Mouse (Mus musculus) heart, adult 11 months (tissue): ENCODE data around the gene Amhr2.

Source experiments
- DNase-seq: peaks from one replicate; pipeline ENCODE4 v3.0.0; 2022

Amhr2 gene

DNA sequence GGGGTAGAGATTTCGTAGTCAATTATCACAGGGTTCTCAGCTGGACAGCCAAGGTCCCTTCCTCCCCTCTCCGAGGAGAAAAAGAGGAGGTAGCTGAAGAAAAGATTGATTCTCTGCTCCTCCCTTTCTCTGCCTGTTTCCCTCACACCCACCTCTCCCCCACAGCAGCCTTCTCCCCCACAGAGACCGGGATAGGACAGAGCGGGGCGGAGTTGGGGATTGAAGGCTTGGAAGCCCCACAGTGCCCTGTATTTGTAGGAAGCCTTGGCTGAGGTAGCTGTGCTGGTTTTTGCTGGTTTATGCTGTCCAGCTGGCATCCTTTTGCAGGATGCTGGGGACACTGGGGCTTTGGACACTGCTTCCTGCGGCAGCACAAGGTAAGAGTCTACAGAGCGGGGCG lies at the start of gene Amhr2:
TSS of gene Amhr2 (plus strand) at position 222 of the 400 bp plus-strand sequence.
- DNase-seq = no peak

DNA sequence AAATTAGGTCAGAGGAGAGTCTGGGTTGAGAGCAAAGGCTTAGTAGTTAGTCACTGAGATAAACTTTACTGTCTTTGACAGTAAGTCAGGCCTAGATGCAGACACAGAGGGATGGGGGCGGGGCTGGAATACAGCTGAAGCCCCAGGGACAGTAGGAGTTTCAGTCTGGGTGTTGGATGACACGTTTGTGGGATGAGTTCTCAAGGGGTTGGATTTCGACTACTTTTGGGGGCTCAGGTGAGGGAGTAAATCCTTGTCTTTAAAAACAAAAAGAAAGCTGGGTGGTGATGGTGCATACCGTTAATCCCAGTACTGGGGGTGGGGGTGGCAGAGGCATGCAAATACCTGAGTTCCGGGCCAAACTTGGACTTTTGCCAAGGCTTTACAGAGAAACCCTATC lies 46.5 kb upstream of the Amhr2 start:
- peak; percentile 94 for DNase-seq

DNA sequence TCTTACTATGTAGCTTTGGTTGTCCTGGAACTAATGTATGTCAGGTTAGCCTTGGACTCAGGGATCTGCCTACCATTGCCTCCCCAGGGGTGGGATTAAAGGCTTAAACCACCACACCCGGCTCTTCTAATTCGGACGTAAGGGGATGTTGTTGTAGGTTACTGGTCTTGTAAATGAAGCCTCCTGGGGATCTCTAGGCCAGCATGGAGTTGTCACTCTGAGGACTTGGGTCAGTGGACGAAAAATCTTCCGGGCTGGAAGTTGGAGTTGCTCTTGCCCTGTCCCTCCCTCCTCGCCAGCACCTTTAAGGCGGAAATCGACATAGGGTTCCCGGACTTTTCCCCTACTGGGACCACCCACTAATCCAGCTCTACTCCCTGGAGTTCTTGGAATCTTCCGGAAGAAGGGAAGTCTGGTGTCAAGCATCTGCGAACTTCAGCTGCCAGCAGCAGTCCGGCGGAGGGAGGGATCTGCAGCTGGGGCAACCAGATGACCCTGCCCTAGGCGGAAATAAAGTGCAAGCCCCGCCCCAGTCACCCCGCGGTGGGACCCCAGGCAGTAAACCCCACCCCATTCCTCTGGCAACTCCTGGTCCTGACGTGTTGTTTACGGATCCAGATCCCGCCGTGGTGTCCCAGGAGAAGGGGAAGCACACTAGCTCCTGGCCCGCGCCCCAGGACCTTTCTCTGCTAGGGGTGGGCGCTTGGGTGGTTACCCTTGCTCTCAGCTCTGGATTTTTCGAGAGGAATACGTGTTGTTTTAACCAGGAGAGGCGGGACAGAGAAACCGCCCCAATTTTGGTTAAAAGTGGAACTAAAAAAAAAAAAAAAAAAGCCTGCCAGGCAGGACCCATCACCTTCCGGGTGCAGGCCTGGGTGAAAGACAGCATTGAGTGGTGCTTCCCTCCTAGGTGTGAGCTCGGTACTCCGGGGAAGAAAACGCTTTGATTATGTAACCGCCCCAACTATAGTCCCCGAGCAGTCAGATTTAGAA lies 45.6 kb upstream of the Amhr2 start:
- DNase-seq = peak; percentile 100

DNA sequence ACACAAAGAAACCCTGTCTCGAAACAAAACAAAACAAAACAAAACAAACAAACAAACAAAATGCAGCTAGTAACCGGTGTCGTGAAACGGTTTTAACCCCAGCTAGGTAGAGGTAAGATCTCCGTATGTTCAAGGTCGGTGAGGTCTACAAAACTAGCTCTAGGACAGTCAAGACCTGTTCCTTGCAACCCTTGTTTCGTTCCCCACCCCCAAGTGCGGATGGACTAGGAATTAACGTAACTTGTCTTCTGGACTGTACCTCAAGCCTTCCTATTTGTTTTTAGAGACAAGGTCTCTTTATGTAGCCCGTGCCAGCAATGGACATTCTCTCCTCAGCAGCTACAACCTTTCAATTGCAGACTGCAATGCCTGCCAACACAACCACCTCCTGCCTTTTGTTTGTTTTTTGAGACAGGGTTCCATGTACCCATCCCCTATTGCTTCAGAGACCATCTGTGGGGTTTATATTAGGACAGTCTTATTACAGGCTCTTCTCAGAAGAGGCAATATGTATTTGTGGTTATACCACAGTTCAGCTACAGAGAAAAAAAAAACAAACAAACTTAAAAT lies 44.6 kb upstream of the Amhr2 start:
- peak; percentile 88 for DNase-seq

DNA sequence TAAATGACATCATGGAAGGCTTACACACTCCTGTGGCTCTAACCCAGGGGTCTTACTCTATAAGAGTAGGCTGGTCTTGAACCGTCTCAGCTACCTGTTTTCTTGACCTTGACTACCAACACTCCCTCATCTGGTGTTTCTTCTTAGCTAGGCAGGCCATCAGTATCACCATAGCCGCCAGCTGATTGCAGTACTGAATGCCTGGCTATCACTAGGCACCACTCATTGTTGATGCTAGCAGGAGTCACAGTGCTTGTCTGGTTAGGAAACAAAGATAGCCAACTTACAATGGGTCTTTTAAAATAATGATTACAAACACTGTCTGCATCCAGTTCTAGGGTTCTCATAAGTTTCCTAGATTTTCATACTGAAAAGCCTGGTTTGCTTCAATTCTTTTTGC lies 43.9 kb upstream of the Amhr2 start:
- DNase-seq = no peak

DNA sequence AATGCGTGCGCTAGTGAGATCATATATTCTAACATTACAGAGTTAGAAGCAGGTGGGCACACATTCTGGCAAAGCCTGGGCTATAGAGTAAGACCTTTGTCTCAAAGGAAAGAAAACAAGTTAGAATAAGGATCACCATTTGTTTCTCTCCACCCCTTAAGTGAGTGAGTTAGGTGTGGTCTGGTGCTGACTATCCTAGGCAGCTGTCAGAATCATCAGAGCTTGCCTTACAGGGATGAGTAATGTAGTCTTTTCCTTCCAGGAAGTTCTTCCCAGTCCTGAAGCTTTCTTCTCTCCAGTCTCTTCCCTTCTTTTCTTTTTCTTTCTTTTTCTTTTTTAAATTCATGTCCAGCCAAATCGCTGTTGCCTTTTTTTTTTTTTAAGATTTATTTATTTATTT lies 43.0 kb upstream of the Amhr2 start:
- DNase-seq = no peak

DNA sequence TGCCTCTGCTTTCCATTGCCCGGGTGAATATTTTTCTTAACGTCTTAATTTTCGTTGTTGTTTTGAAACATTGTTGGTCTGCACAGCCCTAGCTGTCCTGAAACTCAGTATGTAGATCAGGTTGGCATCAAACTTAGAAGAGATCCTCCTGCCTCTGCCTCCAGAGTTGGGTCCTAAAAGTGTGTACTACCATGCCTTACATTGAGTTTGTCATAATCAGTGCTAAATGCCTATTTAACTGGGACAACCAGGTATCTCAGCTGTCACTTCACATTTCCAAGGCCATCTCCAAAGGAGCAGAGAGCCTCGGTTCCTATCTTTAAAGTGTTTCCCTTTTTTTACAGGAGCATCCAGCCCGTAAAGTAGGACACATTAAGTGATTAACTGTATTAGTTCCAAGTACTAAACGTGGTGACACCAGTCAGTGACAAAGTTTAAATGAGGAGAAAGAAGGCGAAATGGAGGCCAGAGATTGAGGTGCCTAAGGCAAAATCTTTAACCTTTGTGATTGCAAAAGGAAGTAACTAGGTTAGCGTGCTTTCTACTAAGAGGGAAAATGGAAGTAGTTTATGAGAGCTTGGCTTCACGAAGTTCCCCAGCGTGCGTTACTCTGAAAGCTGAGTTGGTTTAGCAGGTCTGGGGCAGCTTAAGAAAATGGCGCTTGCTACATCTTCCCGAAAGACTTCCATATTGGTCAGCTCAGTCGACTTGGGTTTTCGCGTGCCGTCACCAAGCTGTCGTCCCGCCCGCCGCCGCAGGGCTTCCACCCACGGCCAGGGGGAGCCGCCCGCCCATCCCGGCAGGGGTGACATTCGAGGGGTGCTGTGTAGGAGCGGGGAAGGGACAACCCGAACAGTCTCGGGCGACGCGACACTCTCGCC lies 40.3 kb upstream of the Amhr2 start:
- DNase-seq = peak; percentile 89

DNA sequence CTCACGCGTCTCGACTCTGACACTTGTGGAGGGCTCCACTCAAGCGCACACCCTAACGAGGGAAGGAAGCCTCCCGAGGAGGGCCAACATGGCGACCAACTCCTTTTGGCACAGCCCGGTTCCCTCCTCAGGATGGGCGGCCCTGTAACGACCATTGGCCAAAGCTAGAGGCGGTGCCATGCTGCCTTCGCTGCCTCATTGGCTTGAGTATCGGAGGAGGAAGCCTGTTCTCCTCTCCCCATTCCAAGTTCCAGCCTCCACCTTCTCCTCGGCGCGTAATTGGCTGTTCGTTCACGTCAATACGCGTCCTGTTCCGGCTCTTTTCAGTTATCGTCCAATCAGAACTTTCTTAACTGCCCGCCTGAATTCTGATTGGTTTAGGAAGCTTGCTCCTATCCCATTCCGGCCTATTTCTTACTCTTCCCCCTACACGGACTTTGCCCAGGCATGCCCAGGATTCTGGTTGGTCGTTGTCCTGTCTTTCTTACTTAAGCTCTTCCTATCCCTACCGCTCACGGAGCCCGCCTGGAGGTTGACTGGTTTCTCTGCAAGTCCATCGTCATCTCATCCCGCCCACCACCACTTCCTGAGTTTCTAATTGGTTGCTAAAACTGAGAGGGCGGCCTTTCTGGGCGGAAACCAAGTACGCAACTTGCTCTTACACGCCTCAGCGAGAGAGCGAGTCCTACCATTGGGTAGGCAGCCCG lies 39.5 kb upstream of the Amhr2 start, which contains the start of gene Sp1:
TSS of gene Sp1 (plus strand) at position 655 of the 707 bp plus-strand sequence.
- peak; percentile 100 for DNase-seq

DNA sequence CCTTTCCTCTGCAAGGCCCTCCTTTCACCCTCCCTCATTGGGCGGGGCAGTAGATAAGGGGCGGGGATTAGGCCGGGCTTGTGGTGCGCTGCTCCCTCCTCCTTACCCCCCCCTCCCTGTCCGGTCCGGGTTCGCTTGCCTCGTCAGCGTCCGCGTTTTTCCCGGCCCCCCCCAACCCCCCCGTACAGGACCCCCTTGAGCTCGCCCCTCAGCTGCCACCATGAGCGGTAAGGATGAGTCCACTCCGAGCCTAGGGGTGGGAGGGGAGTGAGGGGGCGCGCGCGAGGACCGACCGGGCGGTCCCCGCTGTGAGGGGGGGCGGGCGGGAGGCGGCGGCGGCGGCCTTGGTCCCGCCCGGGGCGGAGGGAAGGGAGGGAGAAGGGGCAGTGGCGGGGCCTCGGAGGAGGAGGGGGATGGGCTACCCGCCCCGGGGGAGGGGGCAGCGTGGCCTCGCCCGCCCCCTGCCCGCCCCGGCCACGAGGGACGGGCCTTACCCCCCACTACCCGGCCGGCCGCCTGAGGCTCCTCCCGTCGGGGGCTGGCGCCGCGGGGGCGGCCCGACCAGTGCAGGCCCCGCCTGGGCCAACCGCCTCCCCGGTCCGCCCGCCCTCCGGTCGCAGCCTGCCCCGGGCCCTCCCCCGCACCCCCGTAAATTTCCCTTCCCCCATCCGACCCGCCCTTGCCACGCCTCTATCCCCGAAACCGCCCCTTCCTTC lies 38.8 kb upstream of the Amhr2 start:
- peak; percentile 99 for DNase-seq

DNA sequence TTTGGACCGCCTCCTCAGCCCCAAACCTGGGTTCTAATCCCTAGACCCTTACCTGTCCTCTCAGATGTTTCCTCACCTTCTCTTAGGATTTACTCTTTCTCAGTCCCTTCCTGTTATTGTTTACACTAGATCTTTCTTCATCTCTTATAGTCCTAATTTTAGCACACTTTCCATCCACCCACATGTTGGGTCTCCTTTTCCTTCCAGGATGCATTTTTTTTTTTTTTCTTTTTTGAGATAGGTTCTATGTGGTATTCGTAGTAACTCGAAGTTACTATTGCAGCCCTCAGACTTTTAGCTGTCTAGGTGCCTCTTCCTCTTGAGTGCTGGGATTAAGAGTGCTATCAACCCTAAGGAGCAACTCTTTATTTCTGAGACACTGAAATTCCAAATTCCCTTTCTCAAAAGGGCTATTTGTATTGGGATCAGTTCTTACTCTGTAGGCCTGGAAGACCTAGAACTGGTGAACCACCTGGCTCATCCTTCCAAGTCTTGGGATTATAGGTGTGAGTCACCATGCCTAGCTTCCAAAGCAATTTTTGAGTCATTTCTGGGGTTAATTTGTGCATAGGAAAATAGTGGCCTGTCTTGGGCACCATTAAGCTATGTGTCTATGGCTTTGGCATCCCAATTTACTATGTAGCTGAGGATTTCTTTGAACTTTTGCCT lies 38.1 kb upstream of the Amhr2 start:
- DNase-seq = peak; percentile 70

DNA sequence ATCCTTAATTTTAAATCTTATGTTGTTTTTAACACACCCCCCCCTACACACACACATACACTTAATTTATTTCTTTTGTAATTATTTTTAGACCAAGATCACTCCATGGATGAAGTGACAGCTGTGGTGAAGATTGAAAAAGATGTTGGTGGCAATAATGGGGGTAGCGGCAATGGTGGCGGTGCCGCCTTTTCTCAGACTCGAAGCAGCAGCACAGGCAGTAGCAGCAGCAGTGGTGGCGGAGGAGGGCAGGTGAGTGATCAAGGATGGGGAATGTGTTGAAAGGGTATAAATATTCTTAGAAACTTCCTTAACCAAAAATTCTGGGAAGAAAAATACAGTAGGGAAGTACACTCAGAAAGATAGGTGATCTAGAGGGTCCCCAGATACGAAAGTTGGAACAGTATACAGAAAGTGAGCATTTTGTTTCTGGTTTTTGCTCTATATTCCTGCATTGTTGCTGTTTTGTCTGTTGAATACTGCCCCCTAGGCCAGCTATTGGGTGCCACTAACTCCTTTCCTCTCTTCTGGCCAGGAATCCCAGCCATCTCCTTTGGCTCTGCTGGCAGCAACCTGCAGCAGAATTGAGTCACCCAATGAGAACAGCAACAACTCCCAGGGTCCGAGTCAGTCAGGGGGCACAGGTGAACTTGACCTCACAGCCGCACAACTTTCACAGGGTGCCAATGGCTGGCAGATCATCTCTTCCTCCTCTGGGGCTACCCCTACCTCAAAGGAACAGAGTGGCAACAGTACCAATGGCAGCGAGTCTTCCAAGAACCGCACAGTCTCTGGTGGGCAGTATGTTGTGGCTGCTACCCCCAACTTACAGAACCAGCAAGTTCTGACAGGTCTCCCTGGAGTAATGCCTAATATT lies 37.2 kb upstream of the Amhr2 start:
- DNase-seq = peak; percentile 93

DNA sequence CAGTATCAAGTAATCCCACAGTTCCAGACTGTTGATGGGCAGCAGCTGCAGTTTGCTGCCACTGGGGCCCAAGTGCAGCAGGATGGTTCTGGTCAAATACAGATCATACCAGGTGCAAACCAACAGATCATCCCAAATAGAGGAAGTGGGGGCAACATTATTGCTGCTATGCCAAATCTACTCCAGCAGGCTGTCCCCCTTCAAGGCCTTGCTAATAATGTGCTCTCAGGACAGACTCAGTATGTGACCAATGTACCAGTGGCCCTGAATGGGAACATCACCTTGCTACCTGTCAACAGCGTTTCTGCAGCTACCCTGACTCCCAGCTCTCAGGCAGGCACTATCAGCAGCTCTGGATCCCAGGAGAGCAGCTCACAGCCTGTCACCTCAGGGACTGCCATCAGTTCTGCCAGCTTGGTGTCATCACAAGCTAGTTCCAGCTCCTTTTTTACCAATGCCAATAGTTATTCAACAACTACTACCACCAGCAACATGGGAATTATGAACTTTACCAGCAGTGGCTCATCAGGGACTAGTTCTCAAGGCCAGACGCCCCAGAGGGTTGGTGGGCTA lies 36.5 kb upstream of the Amhr2 start:
- peak; percentile 93 for DNase-seq

DNA sequence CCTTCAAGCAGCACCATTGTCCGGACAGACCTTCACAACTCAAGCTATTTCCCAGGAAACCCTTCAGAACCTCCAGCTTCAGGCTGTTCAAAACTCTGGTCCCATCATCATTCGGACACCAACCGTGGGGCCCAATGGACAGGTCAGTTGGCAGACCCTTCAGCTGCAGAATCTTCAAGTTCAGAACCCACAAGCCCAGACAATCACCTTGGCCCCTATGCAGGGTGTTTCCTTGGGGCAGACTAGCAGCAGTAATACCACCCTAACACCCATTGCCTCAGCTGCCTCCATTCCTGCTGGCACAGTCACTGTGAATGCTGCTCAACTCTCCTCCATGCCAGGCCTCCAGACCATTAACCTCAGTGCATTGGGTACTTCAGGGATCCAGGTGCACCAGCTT lies 35.9 kb upstream of the Amhr2 start:
- DNase-seq = peak; percentile 92

DNA sequence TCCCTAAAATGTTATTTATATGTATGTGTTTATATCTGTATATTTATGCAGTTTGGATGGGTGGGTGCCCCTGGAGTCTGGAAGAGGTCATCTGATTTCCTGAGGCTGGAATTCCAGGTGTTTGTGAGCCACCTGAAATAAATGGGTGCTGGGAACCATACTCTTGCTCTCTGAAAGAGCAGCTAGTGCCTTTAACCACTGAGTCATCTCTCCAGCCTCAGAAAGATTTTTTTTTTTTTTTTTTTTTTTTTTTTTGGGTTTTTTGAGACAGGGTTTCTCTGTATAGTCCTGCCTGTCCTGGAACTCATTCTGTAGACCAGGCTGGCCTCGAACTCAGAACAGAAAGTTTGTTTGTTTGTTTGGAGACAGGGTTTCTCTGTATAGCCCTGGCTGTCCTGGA lies 34.1 kb upstream of the Amhr2 start:
- DNase-seq = peak; percentile 33

DNA sequence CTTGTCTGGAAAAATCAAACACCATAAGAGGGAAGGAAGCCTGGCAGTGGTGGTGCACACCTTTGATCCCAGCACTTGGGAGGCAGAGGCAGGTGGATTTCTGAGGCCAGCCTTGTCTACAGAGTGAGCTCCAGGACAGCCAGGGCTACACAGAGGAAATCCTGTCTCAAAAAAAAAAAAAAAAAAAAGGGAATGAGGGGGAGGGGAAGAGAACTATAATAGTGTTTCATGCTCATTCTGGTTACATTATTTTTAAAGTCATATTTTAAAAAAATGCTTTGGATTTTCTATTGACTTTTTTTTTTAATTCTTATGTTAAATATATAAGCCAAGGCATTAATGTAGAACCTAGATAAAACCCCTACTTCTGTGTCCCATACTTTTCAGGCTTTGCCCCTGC lies 31.5 kb upstream of the Amhr2 start:
- peak; percentile 59 for DNase-seq

DNA sequence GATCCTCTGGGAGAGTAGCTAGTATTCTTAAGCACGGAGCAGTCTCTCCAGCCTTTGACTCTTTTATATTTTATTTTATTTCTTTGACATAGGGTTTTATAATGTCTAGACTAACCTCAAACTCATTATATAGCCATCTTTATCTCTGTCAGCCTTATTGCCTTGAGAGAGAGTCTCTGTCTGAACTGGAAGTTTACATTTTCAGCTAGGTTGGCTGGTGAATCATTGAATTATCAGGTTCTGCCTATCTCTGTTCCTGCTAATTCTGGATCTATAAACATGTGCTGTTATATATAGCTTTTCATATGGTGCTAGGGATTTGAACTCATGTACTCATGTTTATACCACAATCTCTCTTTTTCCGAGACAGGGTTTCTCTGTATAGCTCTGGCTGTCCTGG lies 27.6 kb upstream of the Amhr2 start:
- no peak for DNase-seq

DNA sequence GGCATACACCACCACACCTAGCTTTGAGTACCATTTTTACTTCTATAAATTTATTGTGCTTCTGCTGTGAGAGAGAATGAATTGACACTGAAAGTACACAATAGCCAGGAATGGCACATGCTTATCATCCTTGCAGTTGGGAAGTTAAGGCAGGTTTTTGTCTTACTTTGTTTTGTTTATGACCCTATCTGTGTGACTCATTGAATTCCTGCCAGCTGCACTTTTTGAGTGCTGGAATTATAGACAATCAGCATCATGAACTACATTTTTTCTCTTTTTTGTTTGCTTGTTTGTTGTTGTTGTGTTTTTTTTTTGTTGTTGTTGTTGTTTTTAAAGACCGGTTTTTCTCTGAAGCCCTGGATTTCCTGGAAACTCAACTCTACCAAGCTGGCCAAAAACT lies 24.2 kb upstream of the Amhr2 start:
- peak; percentile 39 for DNase-seq

DNA sequence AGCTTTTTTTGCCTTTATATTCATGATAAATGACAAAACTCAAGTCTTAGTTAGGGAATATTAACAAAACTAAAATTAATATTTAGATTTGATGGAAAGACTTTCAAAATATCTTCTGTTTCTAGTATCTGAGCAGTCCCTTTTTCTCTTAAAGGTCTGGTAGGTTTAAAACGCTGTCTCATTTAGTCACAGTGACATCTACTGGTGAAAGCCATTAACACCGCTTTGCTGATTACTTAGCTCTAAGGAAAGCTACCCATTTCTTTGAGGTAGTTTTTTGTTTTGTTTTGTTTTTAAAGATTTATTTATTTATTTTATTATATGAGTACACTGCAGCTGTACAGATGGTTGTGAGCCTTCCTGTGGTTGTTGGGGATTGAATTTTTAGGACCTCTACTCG lies 23.7 kb upstream of the Amhr2 start:
- no peak for DNase-seq

DNA sequence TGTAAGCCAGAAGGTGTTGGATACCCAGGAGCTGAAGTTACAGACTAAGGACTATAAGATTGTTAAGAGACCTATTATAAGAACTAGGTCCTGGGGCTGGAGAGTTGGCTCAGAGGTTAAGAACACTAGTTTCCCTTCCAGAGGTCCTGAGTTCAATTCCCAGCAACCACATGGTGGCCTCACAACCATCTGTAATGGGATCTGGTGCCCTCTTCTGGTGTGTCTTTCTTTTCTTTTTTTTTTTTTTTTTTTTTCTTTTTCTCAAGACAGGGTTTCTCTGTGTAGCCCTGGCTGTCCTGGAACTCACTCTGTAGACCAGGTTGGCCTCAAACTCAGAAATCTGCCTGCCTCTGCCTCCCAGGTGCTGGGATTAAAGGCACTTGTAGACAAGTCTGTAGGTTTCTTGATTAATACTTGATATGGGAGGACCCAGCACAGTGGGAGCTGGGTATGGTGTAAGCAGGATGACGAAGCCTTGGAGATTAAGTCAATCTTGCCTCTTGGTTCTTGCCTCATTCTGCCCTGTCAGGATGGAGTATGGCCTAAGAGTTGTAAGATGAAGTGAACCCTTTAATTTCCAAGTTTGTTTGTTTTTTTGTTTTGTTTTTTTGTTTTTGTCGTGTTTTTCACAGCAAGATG lies 21.4 kb upstream of the Amhr2 start:
- peak; percentile 73 for DNase-seq
